Mouse (Mus musculus) colon, adult 2 months (tissue): ENCODE results near the gene Pnlip. TPM values are rescaled to one million over a fixed set of nuclear protein-coding genes. Genes with fewer than 3 reads are reported as not detected.

Source experiments
- polyA plus RNA-seq: library from polyadenylated mRNA; depleted of rRNA; stranded (reverse); fragments of >200 nt; gene quantifications from 2 replicates; pipeline ENCODE4 v1.2.3, GENCODE M21; 2012; rRNA removed

Pnlip gene
- polyA plus RNA-seq: 1.3 and 1,351 TPM in 2 replicates

DNA sequence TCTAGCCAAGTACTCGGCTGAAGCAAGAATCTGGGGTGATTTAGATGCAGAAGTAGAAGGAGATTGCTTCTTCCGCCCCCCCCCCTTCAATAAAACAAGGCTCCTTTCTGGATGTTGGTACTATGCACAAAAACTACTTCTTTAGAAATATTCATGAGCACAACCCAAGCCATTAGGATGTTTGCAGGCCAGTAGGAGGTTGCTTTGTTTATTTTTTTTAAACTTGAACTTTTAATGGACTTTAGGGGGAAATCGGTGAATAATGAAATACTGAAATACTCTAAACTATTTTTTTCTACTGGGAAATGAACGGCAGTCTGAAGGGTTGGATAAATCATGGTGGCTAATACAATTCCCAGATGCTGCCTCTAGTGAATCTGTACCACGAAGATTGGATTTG, at the start of gene Pnlip:
Gene Pnlip, plus strand, starts transcription at position 301 of the 400 bp plus-strand sequence.

GRCm38 (mm10) chr19:58728445-58729031, 76.2 kb downstream of the Pnlip start, which contains the start of gene Pnliprp1:
TSS of gene Pnliprp1 (plus strand) at chr19:58728887.

Other genes starting within 250 kb of the Pnlip start
- 5.1 and 5.3 TPM in 2 replicates for gene Gfra1, start 196.6 kb upstream of the Pnlip start, polyA plus RNA-seq
- not detected in 2 replicates for gene Ccdc172, start 140.5 kb upstream of the Pnlip start, polyA plus RNA-seq
- 0.17 and 162 TPM in 2 replicates for gene Pnliprp1, start 76.4 kb downstream of the Pnlip start, polyA plus RNA-seq
- 0.51 and 23.7 TPM in 2 replicates for gene Pnliprp2, start 107.2 kb downstream of the Pnlip start, polyA plus RNA-seq
- gene 1700019N19Rik, start 142.0 kb downstream of the Pnlip start, polyA plus RNA-seq: not detected in 2 replicates